Mouse (Mus musculus): ENCODE data around the gene Krt78.

The Krt78 gene

DNA sequence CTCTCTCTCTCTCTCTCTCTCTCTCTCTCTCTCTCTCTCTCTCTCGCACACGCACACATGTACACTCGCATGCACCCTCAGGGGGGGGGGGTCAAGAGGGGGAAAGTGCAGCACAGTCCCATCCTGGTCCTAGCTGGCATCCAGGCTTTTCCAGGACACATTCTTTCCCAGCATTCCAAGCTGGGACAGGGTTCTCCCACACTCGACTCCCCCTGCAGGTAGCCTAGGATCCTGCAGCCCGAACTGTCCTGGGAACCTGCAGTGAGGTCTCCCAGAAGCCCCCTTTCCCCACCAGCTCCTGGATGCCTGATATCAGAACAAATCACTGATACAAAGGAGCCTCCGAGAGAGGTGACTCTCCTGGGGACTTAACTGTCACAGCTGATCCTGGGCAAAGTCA is 16.4 kb upstream of the Krt78 start:
- DNase-seq, result peak; percentile 40

DNA sequence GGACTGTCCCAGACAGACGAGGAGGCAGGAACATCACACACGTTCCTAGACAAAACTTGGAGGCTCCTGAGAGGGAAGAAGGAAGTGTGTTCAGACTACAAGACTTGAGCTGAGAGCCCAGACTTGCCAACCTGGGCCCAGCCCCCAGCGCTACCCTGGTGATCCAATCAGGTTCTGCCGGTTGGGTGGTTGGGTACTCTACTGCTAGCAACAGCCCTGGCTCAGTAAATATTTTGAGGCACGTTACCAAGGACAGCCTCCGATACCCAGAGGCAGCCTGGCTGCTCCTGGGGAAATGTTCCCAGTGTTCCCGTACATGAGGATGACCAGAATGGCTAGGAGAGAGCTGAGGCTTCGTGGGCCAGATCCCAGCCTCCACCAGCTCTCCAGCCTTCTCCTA is 12.7 kb upstream of the Krt78 start:
- no peak for DNase-seq

DNA sequence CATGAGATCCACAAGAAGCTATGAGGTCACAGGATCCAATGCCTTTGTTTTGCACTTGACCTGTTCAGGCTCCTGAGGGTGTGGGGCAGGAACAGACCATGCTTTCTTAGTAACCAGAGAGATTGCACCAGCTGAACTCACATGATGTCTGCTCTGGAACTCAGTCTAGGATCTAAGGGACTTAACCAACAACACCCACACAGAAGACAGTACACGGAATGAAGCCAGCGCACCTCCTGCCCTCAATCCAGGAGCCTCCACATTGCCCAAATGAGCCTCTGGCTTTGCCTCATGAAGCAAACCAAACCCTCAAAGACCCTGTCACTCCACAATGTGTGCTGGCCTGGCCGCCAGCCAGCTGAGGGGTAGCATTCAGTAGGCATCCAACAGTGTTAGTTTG is 4.8 kb upstream of the Krt78 start:
- no peak for DNase-seq

DNA sequence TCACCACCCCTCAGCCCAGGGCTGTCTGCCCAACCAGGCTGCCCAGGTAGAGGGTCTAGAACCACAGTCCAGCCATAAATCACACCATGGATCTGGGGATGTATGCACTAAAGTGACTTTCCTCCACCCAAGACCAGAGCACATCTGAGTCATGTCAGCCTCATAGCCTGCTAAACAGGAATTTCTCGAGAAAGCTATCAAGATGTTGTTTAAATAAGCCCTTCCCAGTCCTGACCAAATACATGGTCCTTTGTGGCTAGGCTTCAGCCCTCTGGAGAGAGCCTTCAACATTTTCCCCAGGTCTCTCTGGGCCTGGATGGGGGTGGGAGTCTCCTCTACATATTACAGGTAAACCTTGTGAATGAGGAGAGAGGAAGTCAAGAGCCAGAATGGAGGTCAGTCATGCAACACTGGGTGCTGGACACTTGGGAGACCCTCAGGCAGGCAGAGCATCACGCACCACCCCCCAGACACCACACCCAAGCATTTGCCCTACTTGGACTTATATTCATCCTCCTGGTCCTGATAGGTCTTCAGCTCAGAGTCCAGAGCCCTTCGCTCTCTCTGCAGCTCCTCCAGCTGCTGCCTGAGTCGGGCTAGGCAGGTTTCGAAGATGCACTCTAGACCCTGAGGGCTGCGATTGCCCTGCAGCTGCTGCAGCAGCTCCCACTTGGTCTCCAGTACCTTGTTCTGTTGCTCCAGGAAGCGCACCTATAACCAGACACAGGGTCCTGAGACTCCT is 1.2 kb downstream of the Krt78 start:
- DNase-seq, result no peak

DNA sequence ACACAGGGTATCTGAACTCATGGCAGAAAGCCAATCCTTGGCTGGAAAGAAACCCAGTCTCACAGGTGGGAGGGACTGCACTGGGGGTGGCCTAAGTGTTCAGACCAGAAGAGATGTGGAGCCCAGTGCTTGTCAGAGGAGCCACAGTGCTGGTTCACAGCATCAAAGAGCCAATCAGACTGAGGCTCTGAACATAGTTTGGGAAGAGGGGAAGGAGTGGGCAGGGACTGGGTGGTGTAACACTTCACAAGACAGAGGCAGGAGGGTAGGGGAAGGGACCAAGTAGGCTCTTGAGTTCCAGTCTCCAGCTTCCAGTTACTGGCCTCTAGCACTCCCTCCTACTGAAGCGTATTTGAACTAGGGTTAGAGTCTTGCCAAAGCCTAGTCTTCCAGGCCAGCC is 8.7 kb downstream of the Krt78 start:
- no peak for DNase-seq

DNA sequence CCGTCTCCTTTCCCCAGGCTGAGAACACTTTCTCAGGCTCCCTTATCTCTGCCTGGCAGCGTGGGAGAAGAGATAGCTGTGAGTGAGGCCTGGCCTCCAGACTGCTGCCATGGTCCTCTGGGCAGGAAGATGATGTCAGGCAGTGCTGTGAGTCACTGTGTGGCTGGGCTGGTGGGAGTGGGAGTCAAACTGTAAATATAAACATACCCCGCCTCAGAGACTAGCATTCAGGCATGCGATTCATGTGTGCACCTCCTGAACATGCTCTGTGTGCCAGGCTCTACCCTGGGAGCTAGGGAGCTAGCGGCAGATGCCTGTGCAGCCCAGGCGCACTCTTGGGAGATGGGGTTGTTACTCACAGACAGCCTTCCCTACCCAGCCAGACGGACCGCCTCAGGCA is 12.1 kb downstream of the Krt78 start:
- no peak for DNase-seq

DNA sequence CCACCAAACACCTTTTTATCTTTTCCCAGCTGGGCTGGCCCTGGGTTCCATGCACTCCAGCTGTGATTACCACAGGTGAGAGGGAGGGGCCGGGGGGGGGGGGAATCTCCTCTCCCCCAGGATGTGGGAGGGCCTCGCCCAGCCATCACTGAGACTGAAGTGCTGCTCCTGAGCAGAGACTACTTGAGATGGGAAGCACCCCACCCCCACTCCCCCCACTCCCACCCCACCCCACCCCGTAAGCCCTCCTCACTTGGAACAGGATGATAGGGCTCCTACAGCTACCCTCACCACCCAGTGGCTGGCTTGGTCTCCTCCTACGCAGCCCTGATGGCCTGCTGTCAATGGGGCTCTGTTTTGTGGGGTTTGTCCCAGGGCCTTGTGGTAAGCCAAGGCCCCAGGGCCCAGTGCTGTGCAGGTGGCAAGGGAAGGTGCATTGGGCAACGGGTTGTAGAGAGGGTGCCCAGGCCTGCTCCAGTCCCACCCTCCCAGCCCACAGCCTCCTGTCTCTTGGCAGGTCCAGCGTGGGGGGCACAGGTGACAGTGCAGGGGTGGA is 13.7 kb downstream of the Krt78 start, which contains the start of gene Krt79:
Krt79 (minus strand) TSS at position 51 of the 556 bp plus-strand sequence.
- DNase-seq, result no peak

DNA sequence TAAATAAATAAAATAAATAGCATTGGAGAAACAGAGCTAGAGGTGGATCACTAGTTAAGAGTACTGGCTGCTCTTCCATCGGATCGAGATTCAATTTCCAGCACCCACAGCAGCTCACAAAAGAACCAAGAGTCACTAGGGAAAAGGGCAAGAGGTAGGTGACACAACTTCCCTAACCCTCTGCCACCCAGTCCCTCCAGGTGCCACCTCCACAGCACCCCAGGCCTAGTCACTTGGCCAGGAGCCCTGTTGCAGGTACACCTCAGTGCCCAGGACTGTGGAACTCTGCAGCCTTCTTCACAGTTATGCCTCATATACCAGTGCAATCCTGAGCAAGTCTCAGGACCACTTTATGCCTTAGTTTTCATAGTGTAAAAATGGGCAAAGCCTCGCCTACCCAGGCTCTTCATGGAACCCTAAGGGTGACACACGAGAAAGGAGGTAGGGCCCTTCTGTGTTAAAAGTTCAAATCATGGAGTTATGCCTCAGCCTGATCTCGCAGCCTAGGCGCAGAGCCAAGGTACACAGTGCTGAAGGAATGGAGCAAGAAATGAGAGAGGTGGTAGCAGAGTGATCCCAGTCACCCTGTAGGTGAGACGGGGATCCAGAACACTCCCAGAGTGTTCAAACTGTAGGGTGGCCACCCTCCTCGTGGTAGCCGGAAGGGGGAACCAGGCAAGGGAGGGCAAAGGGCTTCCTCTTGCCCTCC is 15.3 kb downstream of the Krt78 start:
- no peak for DNase-seq

DNA sequence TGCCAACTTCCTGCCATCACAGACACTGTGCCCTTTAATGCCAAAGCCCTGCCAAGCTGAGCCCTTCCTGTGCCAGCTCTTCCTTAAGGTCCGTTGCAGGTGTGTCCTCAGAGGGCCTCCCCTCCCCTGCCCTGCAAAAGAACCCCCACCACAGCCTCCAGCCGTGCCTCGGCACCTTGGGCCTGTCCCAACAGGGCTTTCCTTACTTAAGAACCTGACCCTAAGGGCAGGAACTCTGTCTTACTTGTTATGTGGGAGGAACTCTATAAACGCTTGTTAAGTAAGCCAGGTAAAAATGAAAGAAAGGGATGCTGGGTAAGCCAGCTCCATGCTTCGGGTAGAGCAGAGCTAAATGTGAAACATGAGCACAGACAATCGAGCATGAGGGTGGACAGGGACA is 21.1 kb downstream of the Krt78 start:
- DNase-seq, result no peak

DNA sequence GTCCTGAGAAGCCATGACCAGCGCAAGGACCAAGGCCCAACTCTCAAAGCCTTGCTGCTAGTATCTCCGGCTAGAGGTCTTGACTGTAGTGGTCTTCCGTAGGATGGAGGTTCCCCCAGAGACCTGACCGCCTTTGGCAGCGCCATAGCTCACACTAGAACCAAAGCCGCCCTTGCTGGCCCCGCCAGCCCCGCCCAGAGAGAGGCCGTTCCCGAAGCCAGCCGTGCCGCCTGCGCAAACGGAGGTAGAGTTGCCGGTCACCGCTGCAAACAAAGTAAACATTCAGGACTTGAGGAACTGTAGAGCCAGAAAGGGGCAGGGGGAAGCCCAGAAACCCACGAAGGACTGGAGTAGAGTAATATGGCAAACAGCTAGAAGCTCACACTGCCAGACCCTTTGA is 24.4 kb downstream of the Krt78 start:
- DNase-seq, result peak; percentile 23

DNA sequence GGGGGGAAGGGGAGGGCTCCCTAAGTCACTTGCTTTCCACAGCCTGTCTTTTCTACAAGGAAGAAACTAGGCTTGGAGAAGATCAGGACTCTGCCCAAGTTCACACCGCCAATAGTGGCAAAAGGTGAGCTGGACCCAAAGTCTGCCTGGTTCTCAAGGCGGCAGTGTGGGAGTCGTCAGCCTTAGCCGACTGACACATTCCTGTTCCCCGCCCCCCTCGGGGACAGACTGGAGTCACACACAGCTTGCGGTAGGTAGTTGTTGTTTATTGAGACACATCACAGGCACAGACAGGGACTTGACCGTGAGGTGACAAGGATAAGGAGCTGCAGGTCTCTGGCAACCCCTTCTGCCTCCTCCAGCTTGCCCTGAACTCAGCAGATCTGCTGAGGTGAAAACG is 25.0 kb downstream of the Krt78 start:
- DNase-seq, result no peak

DNA sequence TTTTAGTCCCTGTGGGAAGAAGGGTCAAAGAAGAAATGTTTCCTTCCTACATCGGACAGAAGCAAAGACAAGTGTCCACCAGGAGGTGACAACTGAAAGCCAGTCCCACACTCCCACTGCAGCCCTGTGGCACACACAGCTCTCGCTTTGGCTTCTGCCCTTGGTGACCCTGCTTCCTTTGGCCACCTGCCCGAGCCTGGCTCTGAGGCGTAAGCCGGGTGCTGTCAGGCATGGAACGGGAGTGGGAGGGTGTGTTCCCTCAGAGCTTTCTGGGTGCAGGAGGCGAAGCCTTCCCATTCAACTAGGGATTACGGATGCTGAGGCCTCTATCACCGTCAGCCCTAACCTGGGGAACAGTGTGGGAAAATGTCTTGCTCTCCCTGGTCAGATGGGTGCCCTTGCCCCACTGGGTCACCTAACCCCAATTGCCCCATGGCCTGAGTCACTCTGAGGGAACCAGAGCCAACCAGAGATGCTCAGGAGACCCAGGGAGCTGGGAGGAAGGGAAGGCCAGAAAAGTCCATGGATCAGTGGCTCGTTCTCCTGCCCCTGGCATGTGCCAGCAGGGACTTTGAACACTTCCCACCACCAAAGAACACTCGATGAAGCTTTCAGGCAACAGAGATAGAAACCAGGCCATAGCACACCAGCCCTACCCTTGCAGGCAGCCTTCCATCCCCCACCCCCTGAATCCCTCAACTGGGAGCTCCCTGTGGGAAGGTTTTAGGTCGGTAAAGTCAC is 26.6 kb downstream of the Krt78 start:
- no peak for DNase-seq

DNA sequence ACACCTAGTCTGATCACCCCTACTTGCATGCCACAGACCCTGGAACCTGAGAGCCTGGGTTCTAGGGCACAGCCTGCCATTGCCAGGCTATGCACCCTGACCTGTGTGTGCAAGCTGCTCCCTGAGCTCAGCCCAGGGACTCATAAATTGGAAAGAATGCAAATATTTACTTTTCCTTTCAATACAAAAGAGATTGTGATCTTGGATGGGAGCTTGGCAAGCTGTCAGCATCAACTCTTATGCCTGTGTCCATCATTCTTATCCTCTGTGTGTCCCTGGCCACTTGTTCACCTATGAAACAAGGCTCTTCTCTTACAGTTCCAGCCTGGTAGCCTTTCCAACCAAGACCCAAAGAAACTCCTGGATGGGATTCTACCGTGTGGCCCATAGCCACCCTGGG is 29.0 kb downstream of the Krt78 start:
- DNase-seq, result no peak

DNA sequence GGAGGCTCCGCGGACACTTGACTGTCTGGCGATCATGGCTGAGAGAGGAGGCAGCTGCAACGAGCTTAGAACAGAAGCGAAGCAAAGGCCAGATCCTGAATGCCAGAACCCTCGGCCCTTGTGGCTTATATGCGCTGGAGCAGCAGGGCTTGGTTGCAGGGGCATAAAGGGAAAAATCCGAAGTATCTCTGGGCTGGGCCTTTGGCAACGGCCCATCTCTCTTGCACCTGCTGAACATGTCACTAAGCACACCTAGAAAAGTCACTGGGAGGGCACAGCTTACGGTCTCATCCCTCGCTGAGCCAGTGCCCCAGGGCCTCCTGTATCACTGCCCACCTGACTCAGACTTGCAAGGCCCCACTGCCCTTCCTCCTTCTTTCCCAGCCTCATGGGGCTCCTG is 29.5 kb downstream of the Krt78 start, which contains the start of gene Krt4:
Krt4 (minus strand) TSS at position 101 of the 400 bp plus-strand sequence.
- DNase-seq, result no peak

DNA sequence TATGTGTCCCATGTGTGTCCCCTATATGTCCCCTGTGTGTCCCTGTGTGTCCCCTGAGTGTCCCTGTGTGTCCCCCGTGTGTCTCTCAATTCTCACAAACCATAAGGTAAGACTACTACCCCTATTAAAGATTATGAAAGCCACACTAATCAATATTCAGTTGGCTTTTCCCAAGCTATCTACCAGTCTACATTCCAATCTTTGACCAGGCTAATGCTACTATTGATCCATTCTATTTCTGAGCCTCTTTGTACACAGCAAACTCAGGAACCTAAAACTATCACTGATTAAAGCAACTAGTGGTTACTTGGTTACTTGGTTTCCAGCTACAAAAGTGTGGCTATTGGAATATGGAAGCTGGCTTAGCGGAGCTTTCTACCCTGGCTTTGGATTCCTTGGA is 31.8 kb downstream of the Krt78 start:
- DNase-seq, result no peak

DNA sequence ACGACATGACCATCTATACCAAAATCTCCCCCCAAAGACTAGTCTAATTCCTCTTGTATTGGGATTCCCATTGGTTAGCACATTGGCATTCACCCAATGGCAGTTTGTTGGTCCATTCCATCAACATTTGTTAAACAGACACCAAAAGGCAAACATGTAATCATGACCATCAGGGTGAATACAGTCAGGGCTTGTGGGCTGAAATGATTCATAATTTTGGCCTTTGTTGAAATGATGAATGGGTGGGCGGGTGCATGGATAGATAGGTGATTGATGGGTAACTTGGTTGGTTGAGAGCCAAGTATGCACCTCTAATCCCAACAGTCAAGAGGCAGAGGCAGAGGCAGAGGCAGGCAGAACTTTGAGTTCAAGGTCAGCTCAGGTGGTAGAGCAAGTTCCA is 38.0 kb downstream of the Krt78 start:
- no peak for DNase-seq

DNA sequence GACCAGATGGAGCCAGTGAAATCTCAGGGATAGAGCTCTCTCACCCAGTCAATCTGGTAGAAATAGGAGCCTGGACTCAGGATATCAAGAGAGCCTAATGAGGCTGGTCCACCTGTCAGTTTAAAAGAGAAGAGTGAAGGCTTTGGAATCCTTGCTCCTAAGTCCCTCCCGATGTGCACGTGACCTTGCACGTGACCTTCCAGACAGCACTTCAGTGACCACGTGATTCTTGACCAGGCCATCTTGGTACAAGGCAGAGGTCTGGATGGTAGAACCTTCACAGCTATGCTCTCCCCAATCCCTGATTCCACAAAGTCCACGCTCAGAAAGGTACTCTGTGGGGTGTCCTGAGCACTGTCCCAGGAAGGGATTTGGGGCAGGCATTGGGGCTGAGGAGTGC is 49.2 kb downstream of the Krt78 start:
- no peak for DNase-seq

DNA sequence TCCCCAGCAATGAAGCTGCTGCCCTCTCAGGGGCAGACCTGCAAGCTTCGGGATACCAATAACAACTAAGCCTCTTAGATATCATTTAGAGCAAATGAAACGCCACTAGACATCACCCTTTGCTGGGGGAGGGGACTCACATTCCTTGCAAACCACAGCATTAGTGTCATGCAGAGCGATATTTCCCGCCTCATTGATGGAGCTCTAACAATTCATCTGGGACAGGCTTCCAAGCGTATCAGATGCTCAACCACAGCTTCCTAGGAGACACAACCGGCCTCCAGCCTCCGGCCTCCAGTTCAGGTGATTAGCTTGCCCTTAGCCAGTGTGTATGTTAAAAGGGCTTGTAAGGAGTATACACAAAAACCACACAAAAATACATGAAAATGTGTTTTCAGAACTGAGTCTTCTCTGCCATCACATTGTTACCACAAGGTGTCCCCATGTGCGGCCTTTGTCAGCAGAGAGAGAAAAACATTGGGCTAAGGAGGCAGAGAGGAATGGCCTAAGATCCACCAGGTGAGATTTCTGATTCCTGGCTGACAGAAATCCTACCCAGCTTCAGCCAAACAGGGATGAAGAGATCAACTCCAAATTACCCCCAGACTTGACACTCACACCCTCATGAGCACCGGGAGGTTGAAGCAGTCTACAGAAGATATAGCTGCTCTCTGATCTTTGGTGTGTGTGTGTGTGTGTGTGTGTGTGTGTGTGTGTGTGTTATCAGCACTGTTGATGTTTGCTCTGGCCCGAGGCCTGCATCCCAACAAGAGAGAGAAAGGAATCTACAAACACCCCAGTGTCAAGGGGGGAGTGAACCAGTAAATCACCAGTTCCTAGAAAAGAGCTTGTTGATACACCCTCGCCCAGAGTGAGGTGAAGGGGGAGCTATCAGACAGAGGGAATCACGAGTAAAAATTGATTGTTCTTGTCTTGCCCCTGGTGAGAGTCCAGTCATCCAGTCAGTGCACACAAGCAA is 51.6 kb downstream of the Krt78 start:
- no peak for DNase-seq
